Mouse (Mus musculus) cerebellum, adult 2 months (tissue): ENCODE measurements around the gene Med13l. TPM values are rescaled to one million over a fixed set of nuclear protein-coding genes. Genes with fewer than 3 reads are reported as not detected.

ENCODE experiments used
- DNase-seq, 2 experiments: peaks; one replicate each; pipeline ENCODE4 v3.0.0; 2021
- H3K27ac ChIP-seq: fragments of 200-500 bp; 2 replicates; pipeline ENCODE4 v1.5.1; 2012; ENCODE audit warnings: low read length, control low read depth, inconsistent platforms; ENCODE audit not compliant: insufficient read depth
- H3K27me3 ChIP-seq: fragments of 200-500 bp; 2 replicates; pipeline ENCODE4 v1.6.1; 2012; ENCODE audit warnings: inconsistent platforms, mild to moderate bottlenecking, low read length, moderate library complexity; ENCODE audit not compliant: control insufficient read depth, insufficient read depth
- H3K4me1 ChIP-seq: fragments of 200-500 bp; 2 replicates; pipeline ENCODE4 v1.6.1; 2011; ENCODE audit warnings: low read length; ENCODE audit not compliant: control insufficient read depth, insufficient read depth
- H3K4me3 ChIP-seq: fragments of 200-500 bp; replicated peaks from 2 replicates; pipeline ENCODE3; 2011; ENCODE audit warnings: mild to moderate bottlenecking, low read depth, low read length, control low read depth; ENCODE audit not compliant: insufficient read depth
- CTCF ChIP-seq: fragments of 200-500 bp; IDR thresholded peaks from 2 replicates; pipeline ENCODE4 v1.5.1; 2011; ENCODE audit warnings: low read depth, mild to moderate bottlenecking, control low read depth, low read length, moderate library complexity, borderline replicate concordance; ENCODE audit not compliant: insufficient read depth
- POLR2A ChIP-seq: fragments of 200-500 bp; IDR thresholded peaks from 2 replicates; pipeline ENCODE4 v1.6.1; 2011; ENCODE audit warnings: low read length, control low read depth, borderline replicate concordance; ENCODE audit not compliant: insufficient read depth
- WGBS: fragments of 180-500 bp; shearing (Covaris S2); methylation state at CpG from one replicate; pipeline ENCODE4 v1.1.7; 2018; 5-methylcytosine and 5-hydroxymethylcytosine counted together
- polyA plus RNA-seq: library from polyadenylated mRNA; depleted of rRNA; stranded (reverse); fragments of >200 nt; gene quantifications from 2 replicates; pipeline ENCODE4 v1.2.3, GENCODE M21; 2012

Med13l gene
- polyA plus RNA-seq, 1 experiment: 22.7 TPM

- peaks cover 54% of the 10 kb centered on the region for H3K4me1 ChIP-seq
- TF ChIP-seq POLR2A: no peak
- TF ChIP-seq CTCF: no peak
- no peaks in the 10 kb centered on the region for H3K27me3 ChIP-seq
- H3K27ac ChIP-seq: no peak overlapping the region
- no peak overlapping the region for H3K4me3 ChIP-seq
- WGBS: 79% methylated on average over 7 of the region's 7 CpGs
- no peak for DNase-seq
Observed at GRCm38 (mm10) chr5:118715518-118715917, 155.0 kb downstream of the Med13l start.

DNA sequence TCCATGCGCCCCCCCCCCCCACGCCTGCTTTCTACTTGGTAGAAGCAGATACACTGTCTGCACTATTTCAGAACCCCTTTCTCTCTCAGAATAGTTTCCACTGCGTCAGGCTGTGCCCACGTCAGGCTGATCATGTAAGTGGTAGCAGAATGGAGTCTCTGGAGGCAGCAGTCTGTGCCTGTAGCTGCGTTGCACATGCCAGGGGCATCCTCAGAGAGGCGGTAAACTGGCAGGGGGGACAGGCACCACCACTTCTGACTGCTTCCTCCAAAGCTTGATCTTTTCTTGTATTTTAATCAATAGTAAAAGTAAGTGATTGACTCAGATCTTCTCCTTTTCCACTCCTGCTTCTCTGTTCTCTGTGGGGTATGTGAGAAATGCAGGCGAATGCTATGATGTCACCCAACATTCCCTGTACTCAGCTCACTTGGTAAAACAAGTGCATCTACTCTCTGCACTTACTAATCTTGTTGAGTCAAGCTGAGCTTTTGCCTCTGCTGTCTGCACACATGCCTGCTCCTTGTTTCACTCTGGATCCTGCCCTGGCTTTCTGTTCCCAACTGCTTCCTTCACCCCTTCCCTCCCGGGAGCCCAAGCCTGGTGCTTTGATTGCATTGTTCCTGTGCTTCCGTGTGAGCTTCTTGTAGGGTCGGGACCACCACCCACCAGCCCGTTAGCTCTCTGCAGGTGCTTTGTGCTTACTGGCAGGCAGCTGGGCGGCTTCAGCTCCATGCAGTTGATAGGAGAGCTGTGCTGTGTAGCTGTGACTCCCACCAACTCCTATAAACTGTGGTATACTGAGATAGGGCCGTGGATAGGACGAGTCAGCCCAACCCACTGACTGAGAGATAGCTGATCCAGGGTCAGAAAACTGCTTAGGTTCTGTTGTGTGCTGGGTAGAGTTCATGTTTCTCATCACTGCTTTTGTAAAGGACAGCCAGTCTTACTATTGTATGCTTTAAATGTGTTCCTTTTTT, 156.1 kb downstream of the Med13l start:
- Histone ChIP-seq H3K27ac (no peak overlapping the region), H3K4me3 (no peak overlapping the region), H3K4me1 (peaks cover 48% of the 10 kb centered on the region), H3K27me3 (no peaks in the 10 kb centered on the region)
- no peak for TF ChIP-seq POLR2A
- no peak for TF ChIP-seq CTCF
- DNase-seq: no peak
- WGBS: 48% methylated on average over 14 of the region's 14 CpGs

GRCm38 (mm10) chr5:118717456-118717855, 157.0 kb downstream of the Med13l start:
- WGBS: 82% methylated on average over 10 of the region's 10 CpGs
- DNase-seq: no peak
- Histone ChIP-seq H3K4me3 (no peak overlapping the region), H3K4me1 (peaks cover 51% of the 10 kb centered on the region), H3K27me3 (no peaks in the 10 kb centered on the region), H3K27ac (no peak overlapping the region)
- TF ChIP-seq POLR2A (no peak), CTCF (no peak)

GRCm38 (mm10) chr5:118718070-118718469, 157.6 kb downstream of the Med13l start:
- TF ChIP-seq CTCF (no peak), POLR2A (no peak)
- 90% methylated on average over 6 of the region's 6 CpGs for WGBS
- H3K27ac ChIP-seq: no peak overlapping the region
- DNase-seq: no peak
- no peaks in the 10 kb centered on the region for H3K27me3 ChIP-seq
- H3K4me1 ChIP-seq: peaks cover 49% of the 10 kb centered on the region
- H3K4me3 ChIP-seq: no peak overlapping the region

GRCm38 (mm10) chr5:118721416-118721815, 160.9 kb downstream of the Med13l start:
- 77% methylated on average over 12 of the region's 12 CpGs for WGBS
- no peak overlapping the region for H3K4me3 ChIP-seq
- no peak for DNase-seq
- TF ChIP-seq CTCF (no peak), POLR2A (no peak)
- no peak overlapping the region for H3K27ac ChIP-seq
- no peaks in the 10 kb centered on the region for H3K27me3 ChIP-seq
- H3K4me1 ChIP-seq: peaks cover 34% of the 10 kb centered on the region

DNA sequence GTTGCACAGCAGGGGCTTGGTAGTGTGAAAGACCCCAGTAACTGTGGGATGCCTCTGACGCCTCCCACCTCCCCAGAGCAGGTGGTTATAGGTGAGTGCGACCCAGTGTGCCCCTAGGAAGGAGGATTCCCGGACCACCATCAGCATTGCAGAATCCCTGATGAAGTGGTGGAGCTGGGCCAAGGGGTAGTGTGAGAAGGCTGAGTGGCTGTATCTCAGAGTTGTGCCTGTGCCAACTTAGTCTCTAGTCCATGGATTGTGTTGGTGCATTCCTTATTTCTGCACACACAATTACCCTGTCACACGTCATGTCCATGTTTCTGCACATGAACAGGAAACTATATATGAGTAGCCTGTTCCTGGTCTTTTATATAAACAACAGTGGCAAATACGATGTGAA, 161.4 kb downstream of the Med13l start:
- DNase-seq: no peak
- Histone ChIP-seq H3K4me1 (peaks cover 30% of the 10 kb centered on the region), H3K4me3 (no peak overlapping the region), H3K27ac (no peak overlapping the region), H3K27me3 (no peaks in the 10 kb centered on the region)
- no peak for TF ChIP-seq CTCF
- TF ChIP-seq POLR2A: no peak
- 54% methylated on average over 5 of the region's 5 CpGs for WGBS

DNA sequence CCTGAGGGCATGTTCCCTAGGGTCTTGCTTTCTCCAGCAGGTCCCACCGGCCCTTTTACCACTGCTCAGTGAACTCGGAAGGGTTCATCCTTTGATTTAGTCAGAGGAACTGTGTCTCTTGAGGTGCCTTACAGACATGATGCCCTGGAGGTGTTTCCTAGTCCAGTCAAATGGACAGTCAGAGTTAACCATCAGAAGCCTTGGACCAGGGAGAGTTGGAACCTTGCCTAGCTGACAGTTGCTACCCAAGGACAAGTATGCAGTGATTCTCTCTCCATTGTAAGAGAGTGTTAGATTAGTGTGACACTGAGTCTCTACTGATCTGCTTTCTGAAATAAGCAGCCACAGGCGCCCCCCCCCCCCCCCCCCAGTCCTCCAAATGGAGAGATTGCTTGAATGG, 162.0 kb downstream of the Med13l start:
- Histone ChIP-seq H3K4me1 (peaks cover 26% of the 10 kb centered on the region), H3K27ac (no peak overlapping the region), H3K4me3 (no peak overlapping the region), H3K27me3 (no peaks in the 10 kb centered on the region)
- peak in 1 of 2 experiments; percentile 69 for DNase-seq
- 45% methylated on average over 3 of the region's 3 CpGs for WGBS
- TF ChIP-seq CTCF: no peak
- no peak for TF ChIP-seq POLR2A

GRCm38 (mm10) chr5:118725425-118725824, 164.9 kb downstream of the Med13l start:
- DNase-seq: peak in 1 of 2 experiments; percentile 45
- Histone ChIP-seq H3K4me3 (no peak overlapping the region), H3K27ac (no peak overlapping the region), H3K4me1 (peaks cover 22% of the 10 kb centered on the region), H3K27me3 (no peaks in the 10 kb centered on the region)
- WGBS: 15% methylated on average over 6 of the region's 6 CpGs
- no peak for TF ChIP-seq CTCF
- no peak for TF ChIP-seq POLR2A
